Mouse (Mus musculus) forebrain, embryonic 16.5 days (tissue): Measurements from ENCODE around the gene Prpf8. TPM values are rescaled to one million over a fixed set of nuclear protein-coding genes. Genes with fewer than 3 reads are reported as not detected.
A peak's percentile ranks its signal among the peaks of the same experiment; 100 is the strongest.

Experiments used
- ATAC-seq: fragments of 200-750 bp; cut with Nextera tagmentation; 2 replicates; pipeline ENCODE4 v1.8.0; 2017; ENCODE audit warnings: mild to moderate bottlenecking, moderate library complexity
- H3K27ac ChIP-seq: fragments of 300-500 bp; sonication (generic); 2 replicates; pipeline ENCODE4 v1.5.1; 2014; ENCODE audit warnings: low read length, control low read depth
- H3K27me3 ChIP-seq: fragments of 300-500 bp; sonication (generic); replicated peaks from 2 replicates; pipeline ENCODE4 v1.6.1; 2014; ENCODE audit warnings: low read length; ENCODE audit not compliant: control insufficient read depth, insufficient read depth
- H3K36me3 ChIP-seq: fragments of 300-500 bp; sonication (generic); 2 replicates; pipeline ENCODE4 v1.6.1; 2014; ENCODE audit not compliant: control insufficient read depth, insufficient read depth
- H3K4me1 ChIP-seq: fragments of 300-500 bp; sonication (generic); replicated peaks from 2 replicates; pipeline ENCODE4 v1.6.1; 2014; ENCODE audit warnings: low read length; ENCODE audit not compliant: control insufficient read depth, insufficient read depth
- H3K4me2 ChIP-seq: fragments of 300-500 bp; sonication (generic); 2 replicates; pipeline ENCODE4 v1.6.1; 2014; ENCODE audit warnings: mild to moderate bottlenecking, low read length, control low read depth
- H3K4me3 ChIP-seq: fragments of 300-500 bp; sonication (generic); replicated peaks from 2 replicates; pipeline ENCODE4 v1.5.1; 2014; ENCODE audit warnings: mild to moderate bottlenecking, low read length, control low read depth
- H3K9ac ChIP-seq: fragments of 300-500 bp; sonication (generic); replicated peaks from 2 replicates; pipeline ENCODE4 v1.6.1; 2014; ENCODE audit warnings: low read depth, low read length, control low read depth
- H3K9me3 ChIP-seq: fragments of 300-500 bp; sonication (generic); 2 replicates; pipeline ENCODE4 v1.6.1; 2016; ENCODE audit warnings: low read length; ENCODE audit not compliant: control insufficient read depth
- WGBS: fragments of 180-500 bp; shearing (Covaris S2); extraction: QIAGEN DNeasy Blood & Tissue Kit; methylation state at CpG from one replicate; pipeline ENCODE4 v1.1.7; 2014; 5-methylcytosine and 5-hydroxymethylcytosine counted together
- polyA plus RNA-seq: library from polyadenylated mRNA; unstranded; fragments of >200 nt; fragmentation: Nextera tagmentation; extraction: Ambion mirVana; gene quantifications from 2 replicates; pipeline ENCODE4 v1.2.1, GENCODE M21; 2015

Gene Prpf8
- polyA plus RNA-seq, 1 experiment from 2014 or later, result 54.8 TPM

DNA sequence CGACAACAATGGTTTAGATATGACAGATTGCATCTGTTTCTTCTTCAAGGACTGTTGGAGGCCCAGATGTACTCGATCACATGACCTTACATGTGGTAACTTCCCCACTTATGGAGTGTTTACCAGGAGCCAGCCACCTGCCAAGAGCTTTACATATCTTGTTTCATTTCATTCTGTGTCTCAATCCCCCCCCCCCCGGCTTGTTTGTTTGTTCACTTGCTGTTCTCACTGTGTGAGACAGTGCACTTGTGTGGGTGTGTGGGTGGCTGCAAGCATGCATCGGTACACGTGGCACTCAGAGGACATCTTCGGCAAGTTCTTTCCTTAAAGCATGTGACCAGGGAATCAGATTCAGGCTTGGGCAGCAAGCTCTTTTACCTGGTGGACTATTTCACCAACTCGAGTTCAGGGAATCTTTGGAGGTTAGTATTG lies 30.2 kb upstream of the Prpf8 start:
- Histone ChIP-seq H3K9me3 (no peaks in the 10 kb centered on the region), H3K36me3 (no peaks in the 10 kb centered on the region), H3K9ac (no peak overlapping the region), H3K4me3 (no peak overlapping the region), H3K4me1 (peaks cover 21% of the 10 kb centered on the region), H3K4me2 (no peak overlapping the region), H3K27me3 (no peaks in the 10 kb centered on the region), H3K27ac (no peak overlapping the region)
- WGBS, result 88% methylated on average over 7 of the region's 7 CpGs
- ATAC-seq, result no peak

DNA sequence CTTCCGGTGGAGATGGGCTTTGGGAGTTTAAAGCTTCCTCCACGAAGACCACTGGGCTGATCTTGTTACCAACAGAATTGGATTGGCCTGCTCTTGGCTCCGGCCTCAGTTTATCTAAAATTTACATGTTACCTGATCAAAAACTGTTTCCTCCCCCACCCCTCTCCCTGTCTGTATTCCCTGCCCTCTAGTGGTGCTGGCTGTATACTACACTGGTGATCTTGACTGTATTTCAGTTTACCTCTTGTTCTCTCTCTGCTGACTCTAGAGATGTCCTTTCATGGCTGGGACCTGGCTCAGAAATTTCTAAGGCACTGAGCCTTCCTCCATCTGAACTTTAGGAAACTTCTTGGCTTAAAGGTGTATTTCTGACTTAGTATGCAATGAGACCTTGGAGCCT lies 28.4 kb upstream of the Prpf8 start:
- Histone ChIP-seq H3K27ac (no peak overlapping the region), H3K4me2 (no peak overlapping the region), H3K4me3 (no peak overlapping the region), H3K36me3 (no peaks in the 10 kb centered on the region), H3K9ac (no peak overlapping the region), H3K4me1 (peaks cover 35% of the 10 kb centered on the region), H3K9me3 (no peaks in the 10 kb centered on the region), H3K27me3 (no peaks in the 10 kb centered on the region)
- 17% methylated on average over 3 of the region's 3 CpGs for WGBS
- ATAC-seq, result no peak

DNA sequence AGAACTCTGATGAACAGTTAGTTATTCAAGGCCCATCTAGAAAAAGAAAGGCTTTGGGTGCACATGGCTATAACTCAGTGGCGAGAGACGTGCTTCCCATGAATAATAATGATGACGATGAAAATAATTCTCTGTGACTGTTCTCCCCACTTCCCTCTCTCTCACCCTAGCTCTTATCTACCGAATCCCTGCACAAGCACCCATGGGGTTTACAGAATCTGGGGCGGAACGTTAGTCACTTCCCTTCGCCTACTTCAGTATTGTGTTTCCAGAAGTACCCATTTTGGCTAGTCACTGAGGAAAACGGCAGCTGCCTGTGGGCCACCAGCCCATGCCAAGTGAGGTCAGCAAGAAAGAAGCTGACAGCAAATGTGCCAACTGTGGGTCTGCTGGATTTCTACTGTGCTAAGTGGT lies 28.0 kb upstream of the Prpf8 start:
- no peak overlapping the region for H3K4me3 ChIP-seq
- no peak for ATAC-seq

DNA sequence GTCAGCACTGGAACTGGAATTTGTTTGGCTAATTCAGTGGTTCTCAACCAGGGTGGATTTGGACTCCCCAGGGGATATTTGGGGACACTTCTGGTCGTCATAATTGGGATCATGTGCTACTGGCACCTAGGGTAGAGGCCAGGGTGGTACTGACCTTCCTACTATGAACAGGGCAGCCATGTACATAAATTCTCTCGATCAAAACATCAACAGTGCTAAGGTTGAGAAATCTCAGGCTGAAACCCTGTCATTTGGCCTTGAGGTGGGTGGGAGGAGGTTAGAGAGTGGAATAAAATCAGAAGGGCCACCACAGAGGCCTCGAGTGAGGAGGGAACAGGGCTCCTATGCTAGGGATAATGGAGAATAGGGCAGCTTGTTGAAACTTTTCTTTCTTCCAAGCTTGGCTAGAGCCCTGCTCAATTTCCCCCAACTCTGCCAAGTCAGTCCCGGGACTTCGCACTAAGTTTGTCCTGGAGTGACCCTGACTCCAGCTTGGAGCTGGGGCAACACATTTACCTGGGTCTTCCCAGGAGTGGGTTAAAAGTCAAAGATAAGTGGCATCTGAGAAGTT lies 27.4 kb upstream of the Prpf8 start:
- Histone ChIP-seq H3K36me3 (no peaks in the 10 kb centered on the region), H3K27ac (no peak overlapping the region)
- 76% methylated on average over 5 of the region's 5 CpGs for WGBS

More for the DNA sequence above, 28.0 kb upstream of the Prpf8 start:
- Histone ChIP-seq H3K27me3 (0 out of 2 replicates have a peak, but pooled peaks cover 4% of the 10 kb centered on the region), H3K9ac (no peak overlapping the region), H3K9me3 (no peaks in the 10 kb centered on the region), H3K4me1 (peaks cover 32% of the 10 kb centered on the region), H3K4me2 (no peak overlapping the region), H3K27ac (no peak overlapping the region), H3K36me3 (no peaks in the 10 kb centered on the region)
- 85% methylated on average over 8 of the region's 8 CpGs for WGBS

DNA sequence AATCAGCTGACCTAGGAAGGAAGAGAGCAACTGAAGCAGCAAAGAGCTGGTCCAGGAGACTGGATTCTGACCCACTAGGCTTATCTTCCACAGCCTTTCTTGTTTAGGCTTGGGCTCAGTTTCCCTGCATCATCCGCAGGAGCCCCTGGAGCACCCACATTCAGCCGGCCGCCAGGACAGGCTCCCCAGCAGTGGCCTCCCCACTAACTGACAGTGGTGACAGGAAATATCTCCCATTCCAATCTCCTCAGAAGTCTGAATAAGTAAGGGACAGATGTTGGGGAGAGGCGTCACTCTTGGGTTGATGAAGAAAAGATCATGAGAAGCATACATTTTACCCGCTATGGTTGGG lies 26.9 kb upstream of the Prpf8 start:
- H3K27ac ChIP-seq, result no peak overlapping the region; the same call in none of the 2 replicates
- no peaks in the 10 kb centered on the region for H3K36me3 ChIP-seq
- ATAC-seq, result no peak
- H3K4me1 ChIP-seq, result peaks cover 26% of the 10 kb centered on the region
- no peaks in the 10 kb centered on the region for H3K9me3 ChIP-seq
- WGBS, result 26% methylated on average over 5 of the region's 5 CpGs
- no peak overlapping the region for H3K9ac ChIP-seq
- H3K4me3 ChIP-seq, result no peak overlapping the region
- H3K27me3 ChIP-seq, result 0 out of 2 replicates have a peak, but pooled peaks cover 4% of the 10 kb centered on the region
- H3K4me2 ChIP-seq, result peak overlapping the region; percentile 92

More for the DNA sequence above, 27.4 kb upstream of the Prpf8 start:
- no peak for ATAC-seq
- no peak overlapping the region for H3K4me3 ChIP-seq
- no peak overlapping the region for H3K9ac ChIP-seq
- H3K9me3 ChIP-seq, result no peaks in the 10 kb centered on the region
- peaks cover 28% of the 10 kb centered on the region for H3K4me1 ChIP-seq
- H3K27me3 ChIP-seq, result 0 out of 2 replicates have a peak, but pooled peaks cover 4% of the 10 kb centered on the region
- no peak overlapping the region for H3K4me2 ChIP-seq

DNA sequence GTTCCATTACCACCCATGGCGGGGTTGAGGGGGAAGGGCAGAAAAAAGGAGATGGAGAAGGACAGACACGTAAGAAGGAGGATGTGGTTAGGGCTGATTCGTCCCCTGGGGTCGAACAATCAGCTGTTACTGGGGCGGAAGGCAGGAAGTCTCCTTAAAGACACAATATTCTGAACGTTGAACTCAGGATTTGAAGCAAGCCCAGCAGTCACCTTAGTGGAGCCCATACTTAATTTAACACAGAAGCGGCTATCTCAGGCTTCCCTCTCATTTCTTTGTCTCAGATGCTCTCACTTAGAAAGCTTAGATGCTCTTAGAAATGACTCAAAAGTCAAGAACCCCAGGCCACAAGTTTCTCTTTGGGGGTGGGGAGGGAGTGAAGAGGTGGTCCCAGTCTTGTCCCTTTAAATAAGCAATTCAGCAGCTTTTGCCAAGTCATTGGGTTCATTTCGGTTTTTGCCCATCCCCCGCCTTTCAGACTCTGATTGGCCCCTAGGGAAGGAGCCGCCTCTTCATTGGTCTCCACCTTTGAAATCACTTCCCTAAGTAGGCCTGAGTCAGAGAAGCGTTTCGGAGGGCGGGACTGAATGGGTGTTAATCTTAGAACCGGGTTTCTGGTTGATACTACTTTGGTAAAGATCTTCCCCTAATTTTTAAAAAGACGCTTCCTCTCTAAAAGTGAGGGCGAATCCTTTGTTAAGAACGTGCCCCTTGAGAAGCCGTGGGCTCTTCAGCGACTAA lies 26.3 kb upstream of the Prpf8 start:
- H3K9ac ChIP-seq, result peak overlapping the region; percentile 52
- peak overlapping the region; percentile 92 for H3K4me2 ChIP-seq
- peaks cover 2% of the 10 kb centered on the region; the same call in 1 of the 2 replicates for H3K36me3 ChIP-seq
- H3K27me3 ChIP-seq, result 0 out of 2 replicates have a peak, but pooled peaks cover 4% of the 10 kb centered on the region
- peak overlapping the region; percentile 73 for H3K4me3 ChIP-seq
- H3K27ac ChIP-seq, result peak overlapping the region; percentile 87
- no peaks in the 10 kb centered on the region for H3K9me3 ChIP-seq
- peak; percentile 49 for ATAC-seq
- WGBS, result 1% methylated on average over 19 of the region's 19 CpGs
- peaks cover 21% of the 10 kb centered on the region for H3K4me1 ChIP-seq

DNA sequence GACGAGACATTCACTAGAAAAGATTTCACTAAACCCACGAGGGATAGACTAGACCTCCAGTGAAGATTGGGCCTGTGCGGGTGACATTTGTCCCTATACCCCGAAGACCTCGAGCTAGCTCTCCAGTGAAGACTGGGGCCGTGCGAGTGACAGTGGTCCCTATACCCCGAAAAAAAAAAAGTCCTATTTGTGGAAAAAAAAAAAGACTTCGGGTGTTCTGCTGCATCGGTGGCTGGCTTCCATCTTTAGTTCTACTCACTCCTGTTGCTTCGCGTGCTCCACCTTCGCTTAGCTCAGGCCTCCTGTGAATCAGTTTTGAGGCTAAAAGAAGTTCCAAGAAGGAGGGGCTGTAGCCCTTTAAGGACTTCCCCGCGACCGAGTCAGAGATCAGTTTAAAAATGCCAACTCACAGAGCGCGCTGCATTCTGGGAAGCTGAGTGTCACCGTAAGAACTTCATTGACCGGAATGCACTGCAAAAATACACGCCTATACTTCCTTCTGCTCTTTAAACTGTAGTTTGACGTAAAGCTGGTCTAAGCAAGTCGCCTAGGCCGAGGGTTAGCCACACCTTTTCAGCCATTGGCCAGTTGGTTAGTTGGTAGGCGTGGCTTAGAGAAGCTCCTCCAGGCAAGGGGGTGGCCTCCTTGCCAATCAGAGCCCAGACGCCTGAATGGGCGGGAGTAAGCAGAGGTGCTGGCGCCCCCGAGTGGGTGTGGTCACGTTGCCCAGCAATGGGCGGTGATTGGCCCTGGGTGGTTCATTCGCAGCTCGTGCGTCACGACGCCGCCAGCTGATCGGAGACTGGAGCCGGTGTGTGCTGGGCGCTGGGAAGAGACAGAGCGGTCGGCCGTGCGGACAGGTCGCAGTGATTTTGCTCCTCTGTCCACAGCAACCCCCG lies 25.5 kb upstream of the Prpf8 start, which contains the start of gene Tlcd2:
Gene Tlcd2, plus strand, starts transcription at position 872 of the 899 bp plus-strand sequence.
- Histone ChIP-seq H3K9ac (peak within 1 kb of the TSS; percentile 62), H3K9me3 (no peaks in the 10 kb centered on the region), H3K27me3 (0 out of 2 replicates have a peak, but pooled peaks cover 4% of the 10 kb centered on the region), H3K4me1 (peaks cover 21% of the 10 kb centered on the region), H3K36me3 (peaks cover 8% of the 10 kb centered on the region), H3K4me2 (peak within 1 kb of the TSS; percentile 92), H3K4me3 (peak within 1 kb of the TSS; percentile 73), H3K27ac (peak within 1 kb of the TSS; percentile 87)
- under 1% methylated on average over 46 of the region's 46 CpGs for WGBS
- peak; percentile 94 for ATAC-seq

DNA sequence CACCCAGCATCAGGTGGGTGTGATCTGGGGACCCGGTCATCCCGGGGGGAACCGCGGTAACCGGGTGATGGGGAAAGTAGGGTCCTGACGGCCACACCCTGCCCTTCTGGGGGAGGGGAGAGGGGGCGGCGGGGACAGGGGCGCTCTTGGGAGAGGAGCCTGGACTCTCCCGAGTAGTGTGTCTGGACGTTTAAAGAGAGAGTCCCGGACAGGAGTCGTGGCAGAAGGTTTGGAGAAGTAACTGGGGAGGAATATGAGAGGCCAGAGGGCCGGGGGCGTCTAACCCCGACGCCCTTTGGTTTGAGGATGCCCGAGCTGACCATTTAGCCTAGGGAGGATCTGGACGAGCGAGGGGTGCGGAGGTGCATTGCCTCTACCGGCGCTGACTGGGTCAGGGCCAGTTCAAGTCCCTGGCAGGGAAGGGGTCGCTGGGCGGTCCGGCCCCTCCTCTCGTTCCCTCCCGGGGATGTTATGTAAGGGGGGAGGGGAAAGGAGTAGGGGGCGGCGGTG lies 24.8 kb upstream of the Prpf8 start:
- ATAC-seq, result peak; percentile 29
- Histone ChIP-seq H3K4me3 (peak overlapping the region; percentile 73), H3K4me1 (peaks cover 21% of the 10 kb centered on the region), H3K4me2 (peak overlapping the region; percentile 78), H3K36me3 (peaks cover 8% of the 10 kb centered on the region), H3K9ac (peak overlapping the region; percentile 62), H3K27me3 (0 out of 2 replicates have a peak, but pooled peaks cover 4% of the 10 kb centered on the region), H3K9me3 (peaks cover 3% of the 10 kb centered on the region), H3K27ac (no peak overlapping the region)
- WGBS, result under 1% methylated on average over 24 of the region's 30 CpGs
